Mouse (Mus musculus): ENCODE data around the gene Creb5.

GRCm38 (mm10) chr6:53688762-53689477 is 401.9 kb downstream of the Creb5 start:
- no peak for TF ChIP-seq CTCF (IDR thresholded peaks at IDR 0.05)
- TF ChIP-seq EP300 (IDR thresholded peaks at IDR 0.05) = no peak

Measured in lung, postnatal 0 days (tissue).